Mouse (Mus musculus) brown adipose tissue, adult 24 weeks (tissue): ENCODE data around the gene Lrch2. TPM values are rescaled to one million over a fixed set of nuclear protein-coding genes. Genes with fewer than 3 reads are reported as not detected.

ENCODE experiments used
- polyA plus RNA-seq: library from polyadenylated mRNA; stranded (reverse); fragments of >200 nt; gene quantifications from 2 replicates; pipeline ENCODE4 v1.2.4, GENCODE M21; 2012; ENCODE audit not compliant: missing spikeins, insufficient read depth, insufficient read length

Gene Lrch2
- polyA plus RNA-seq, 1 experiment, result 1.6 TPM

Other genes starting within 250 kb of the Lrch2 start
- gene Il13ra2, start 124.9 kb downstream of the Lrch2 start, polyA plus RNA-seq, result not detected in 2 replicates
- gene Vmn1r239-ps, start 100.4 kb downstream of the Lrch2 start, polyA plus RNA-seq, result not detected in 2 replicates
- gene Gm15128, start 211.9 kb upstream of the Lrch2 start, polyA plus RNA-seq, result not detected in 2 replicates